Mouse (Mus musculus) thymus, adult 2 months (tissue): Measurements from ENCODE around the gene Cnot10.

Experiments used
- CTCF ChIP-seq: fragments of 200-500 bp; IDR thresholded peaks from 2 replicates; pipeline ENCODE4 v1.5.1; 2012; ENCODE audit warnings: mild to moderate bottlenecking, control low read depth, low read length, moderate library complexity, borderline replicate concordance; ENCODE audit not compliant: control insufficient read depth, poor library complexity, insufficient read depth; ENCODE audit errors: extremely low read depth
- POLR2A ChIP-seq: fragments of 200-500 bp; IDR thresholded peaks from 2 replicates; pipeline ENCODE4 v1.6.1; 2012; ENCODE audit warnings: mild to moderate bottlenecking, low read length, control low read depth, moderate library complexity; ENCODE audit not compliant: control insufficient read depth, poor library complexity, insufficient read depth; ENCODE audit errors: extremely low read depth

GRCm38 (mm10) chr9:114663782-114664181, 23.8 kb upstream of the Cnot10 start:
- TF ChIP-seq POLR2A, result no peak
- TF ChIP-seq CTCF, result no peak
